Mouse (Mus musculus) olfactory bulb, adult 2 months (tissue): ENCODE data around the gene Cxcr4.

Experiments used
- CTCF ChIP-seq: fragments of 200-500 bp; IDR thresholded peaks from 2 replicates; pipeline ENCODE4 v1.5.1; 2012; ENCODE audit warnings: low read depth, mild to moderate bottlenecking, low read length, moderate library complexity; ENCODE audit not compliant: insufficient read depth
- POLR2A ChIP-seq: fragments of 200-500 bp; IDR thresholded peaks from 2 replicates; pipeline ENCODE4 v1.6.1; 2012; ENCODE audit warnings: mild to moderate bottlenecking, low read depth, low read length, moderate library complexity; ENCODE audit not compliant: insufficient read depth

- no peak for TF ChIP-seq CTCF
- TF ChIP-seq POLR2A, result no peak
These were observed 3.0 kb upstream of the Cxcr4 start for GRCm38 (mm10) chr1:128595105-128595420.
